Mouse (Mus musculus) neural tube, embryonic 11.5 days (tissue): Measurements from ENCODE around the gene Dock1. TPM values are rescaled to one million over a fixed set of nuclear protein-coding genes. Genes with fewer than 3 reads are reported as not detected.
A peak's percentile ranks its signal among the peaks of the same experiment; 100 is the strongest.

ENCODE experiments used
- ATAC-seq: fragments of 200-750 bp; cut with Nextera tagmentation; 2 replicates; pipeline ENCODE4 v1.8.0; 2017; ENCODE audit warnings: moderate number of reproducible peaks, mild to moderate bottlenecking, moderate TSS enrichment, moderate library complexity; ENCODE audit not compliant: insufficient read depth, low FRiP score, low TSS enrichment
- DNase-seq: peaks from one replicate; pipeline ENCODE4 v3.0.0-alpha.2; 2015; ENCODE audit warnings: low spot score
- H3K27ac ChIP-seq: fragments of 300-500 bp; sonication (generic); 2 replicates; pipeline ENCODE4 v1.5.1; 2014; ENCODE audit warnings: low read depth, mild to moderate bottlenecking, low read length
- H3K27me3 ChIP-seq: fragments of 300-500 bp; sonication (generic); 2 replicates; pipeline ENCODE4 v1.6.1; 2014; ENCODE audit warnings: mild to moderate bottlenecking, low read length, mixed read lengths; ENCODE audit not compliant: control insufficient read depth, insufficient read depth
- H3K36me3 ChIP-seq: fragments of 300-500 bp; sonication (generic); 2 replicates; pipeline ENCODE4 v1.6.1; 2014; ENCODE audit warnings: mild to moderate bottlenecking, low read length, moderate library complexity, mixed read lengths; ENCODE audit not compliant: control insufficient read depth, insufficient read depth
- H3K4me1 ChIP-seq: fragments of 300-500 bp; sonication (generic); 2 replicates; pipeline ENCODE4 v1.6.1; 2014; ENCODE audit warnings: low read length, mixed read lengths; ENCODE audit not compliant: control insufficient read depth, insufficient read depth
- H3K4me2 ChIP-seq: fragments of 300-500 bp; sonication (generic); 2 replicates; pipeline ENCODE4 v1.6.1; 2014; ENCODE audit warnings: low read depth, mild to moderate bottlenecking, moderate library complexity
- H3K4me3 ChIP-seq: fragments of 300-500 bp; sonication (generic); 2 replicates; pipeline ENCODE4 v1.5.1; 2014; ENCODE audit warnings: low read depth, low read length
- H3K9ac ChIP-seq: fragments of 300-500 bp; sonication (generic); 2 replicates; pipeline ENCODE4 v1.6.1; 2014; ENCODE audit warnings: mild to moderate bottlenecking, low read length
- H3K9me3 ChIP-seq: fragments of 300-500 bp; sonication (generic); 2 replicates; pipeline ENCODE4 v1.6.1; 2016; ENCODE audit warnings: low read length; ENCODE audit not compliant: control insufficient read depth
- WGBS: fragments of 180-500 bp; shearing (Covaris S2); extraction: QIAGEN DNeasy Blood & Tissue Kit; methylation state at CpG from one replicate; pipeline ENCODE4 v1.1.7; 2014; 5-methylcytosine and 5-hydroxymethylcytosine counted together
- polyA plus RNA-seq: library from polyadenylated mRNA; unstranded; fragments of >200 nt; fragmentation: Nextera tagmentation; extraction: Ambion mirVana; gene quantifications from 2 replicates; pipeline ENCODE4 v1.2.1, GENCODE M21; 2014

The Dock1 gene
- polyA plus RNA-seq, 1 experiment from 2014 or later = 26.3 TPM

GRCm38 (mm10) chr7:134702481-134702880 is 32.0 kb downstream of the Dock1 start:
- Histone ChIP-seq H3K4me1 (peaks cover 3% of the 10 kb centered on the region; the same call in 1 of the 2 replicates), H3K27me3 (no peaks in the 10 kb centered on the region), H3K9me3 (no peaks in the 10 kb centered on the region), H3K4me2 (no peak overlapping the region), H3K27ac (no peak overlapping the region), H3K36me3 (no peaks in the 10 kb centered on the region), H3K4me3 (no peak overlapping the region), H3K9ac (no peak overlapping the region)
- DNase-seq (no peak), ATAC-seq (no peak)
- WGBS = 75% methylated on average over 5 of the region's 5 CpGs

GRCm38 (mm10) chr7:134703704-134704103 is 33.2 kb downstream of the Dock1 start:
- Histone ChIP-seq H3K27ac (no peak overlapping the region), H3K9ac (no peak overlapping the region), H3K4me2 (no peak overlapping the region), H3K4me1 (peaks cover 3% of the 10 kb centered on the region; the same call in 1 of the 2 replicates), H3K4me3 (no peak overlapping the region), H3K9me3 (no peaks in the 10 kb centered on the region), H3K36me3 (no peaks in the 10 kb centered on the region), H3K27me3 (no peaks in the 10 kb centered on the region)
- DNase-seq (no peak), ATAC-seq (no peak)
- WGBS = 100% methylated on average over 2 of the region's 2 CpGs

GRCm38 (mm10) chr7:134709226-134709853 is 38.9 kb downstream of the Dock1 start:
- no peak overlapping the region for H3K27ac ChIP-seq
- no peak overlapping the region for H3K4me2 ChIP-seq
- H3K9me3 ChIP-seq = no peaks in the 10 kb centered on the region
- H3K9ac ChIP-seq = no peak overlapping the region
- ATAC-seq = peak; percentile 58; the same call in 1 of the 2 replicates
- peaks cover 3% of the 10 kb centered on the region; the same call in 1 of the 2 replicates for H3K4me1 ChIP-seq
- peak; percentile 26 for DNase-seq
- no peaks in the 10 kb centered on the region for H3K27me3 ChIP-seq
- no peaks in the 10 kb centered on the region for H3K36me3 ChIP-seq
- 36% methylated on average over 5 of the region's 5 CpGs for WGBS
- H3K4me3 ChIP-seq = no peak overlapping the region

GRCm38 (mm10) chr7:134711576-134711975 is 41.1 kb downstream of the Dock1 start:
- Histone ChIP-seq H3K27me3 (no peaks in the 10 kb centered on the region), H3K27ac (no peak overlapping the region), H3K36me3 (no peaks in the 10 kb centered on the region), H3K4me1 (no peaks in the 10 kb centered on the region), H3K4me3 (no peak overlapping the region), H3K9ac (no peak overlapping the region), H3K9me3 (no peaks in the 10 kb centered on the region), H3K4me2 (no peak overlapping the region)
- 86% methylated on average over 1 of the region's 1 CpGs for WGBS
- ATAC-seq (no peak), DNase-seq (no peak)

- no peak overlapping the region for H3K4me2 ChIP-seq
- ATAC-seq = no peak
- H3K9me3 ChIP-seq = no peaks in the 10 kb centered on the region
- 90% methylated on average over 3 of the region's 3 CpGs for WGBS
- no peak overlapping the region for H3K4me3 ChIP-seq
- DNase-seq = no peak
- no peak overlapping the region for H3K27ac ChIP-seq
- no peaks in the 10 kb centered on the region for H3K4me1 ChIP-seq
- H3K36me3 ChIP-seq = no peaks in the 10 kb centered on the region
- no peak overlapping the region for H3K9ac ChIP-seq
- H3K27me3 ChIP-seq = no peaks in the 10 kb centered on the region
Measured at GRCm38 (mm10) chr7:134719406-134719805, 49.0 kb downstream of the Dock1 start.

GRCm38 (mm10) chr7:134722361-134722760 is 51.9 kb downstream of the Dock1 start:
- DNase-seq (no peak), ATAC-seq (no peak)
- Histone ChIP-seq H3K4me2 (no peak overlapping the region), H3K36me3 (no peaks in the 10 kb centered on the region), H3K27ac (no peak overlapping the region), H3K4me1 (0 out of 2 replicates have a peak, but pooled peaks cover 3% of the 10 kb centered on the region), H3K27me3 (no peaks in the 10 kb centered on the region), H3K9me3 (no peaks in the 10 kb centered on the region), H3K9ac (no peak overlapping the region), H3K4me3 (no peak overlapping the region)
- 94% methylated on average over 7 of the region's 7 CpGs for WGBS

GRCm38 (mm10) chr7:134722955-134723354 is 52.5 kb downstream of the Dock1 start:
- no peak for ATAC-seq
- Histone ChIP-seq H3K36me3 (no peaks in the 10 kb centered on the region), H3K9me3 (no peaks in the 10 kb centered on the region), H3K27me3 (no peaks in the 10 kb centered on the region), H3K4me1 (0 out of 2 replicates have a peak, but pooled peaks cover 3% of the 10 kb centered on the region), H3K27ac (no peak overlapping the region), H3K4me2 (no peak overlapping the region), H3K9ac (no peak overlapping the region), H3K4me3 (no peak overlapping the region)
- DNase-seq = no peak
- 90% methylated on average over 9 of the region's 9 CpGs for WGBS

GRCm38 (mm10) chr7:134723509-134723908 is 53.1 kb downstream of the Dock1 start:
- H3K4me2 ChIP-seq = no peak overlapping the region
- H3K27ac ChIP-seq = no peak overlapping the region
- H3K4me3 ChIP-seq = no peak overlapping the region
- no peaks in the 10 kb centered on the region for H3K27me3 ChIP-seq
- H3K9me3 ChIP-seq = no peaks in the 10 kb centered on the region
- no peaks in the 10 kb centered on the region for H3K36me3 ChIP-seq
- DNase-seq (no peak), ATAC-seq (no peak)
- 0 out of 2 replicates have a peak, but pooled peaks cover 3% of the 10 kb centered on the region for H3K4me1 ChIP-seq
- H3K9ac ChIP-seq = no peak overlapping the region
- WGBS = 87% methylated on average over 5 of the region's 5 CpGs

GRCm38 (mm10) chr7:134724841-134725240 is 54.4 kb downstream of the Dock1 start:
- Histone ChIP-seq H3K27ac (no peak overlapping the region), H3K9me3 (no peaks in the 10 kb centered on the region), H3K4me2 (no peak overlapping the region), H3K4me1 (0 out of 2 replicates have a peak, but pooled peaks cover 3% of the 10 kb centered on the region), H3K9ac (no peak overlapping the region), H3K36me3 (no peaks in the 10 kb centered on the region), H3K4me3 (no peak overlapping the region), H3K27me3 (no peaks in the 10 kb centered on the region)
- ATAC-seq (no peak), DNase-seq (no peak)
- WGBS = 11% methylated on average over 7 of the region's 7 CpGs
